Mouse (Mus musculus): ENCODE results near the gene Tbx10.

DNA sequence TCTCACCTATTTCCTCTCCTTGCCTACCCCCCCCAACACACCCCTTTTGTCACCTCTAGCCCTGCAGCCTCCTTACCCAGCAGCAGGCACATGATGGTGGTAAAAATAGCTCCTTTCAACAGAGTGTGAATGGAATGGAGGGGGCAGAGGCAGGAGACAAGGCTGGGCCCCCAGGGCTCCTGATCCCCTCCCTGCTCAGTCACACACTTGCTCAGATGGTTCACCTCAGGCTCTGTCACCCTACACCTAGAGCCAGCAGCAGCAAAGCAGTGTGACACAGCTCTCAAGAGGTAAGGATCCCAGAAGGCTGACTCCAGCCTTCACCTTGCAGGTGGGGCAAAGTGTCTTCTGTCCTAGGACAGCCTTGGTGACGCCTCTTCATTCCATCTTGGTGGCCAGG, 10.6 kb downstream of the Tbx10 start, which contains the start of gene Doc2g:
- TF ChIP-seq POLR2A (IDR thresholded peaks at IDR 0.05; ENCODE audit: borderline replicate concordance, insufficient read depth, low read length) (no peak), CTCF (IDR thresholded peaks at IDR 0.05; ENCODE audit: borderline replicate concordance, insufficient read depth, low read depth, low read length) (no peak)
